Mouse (Mus musculus) cortical plate, adult 2 months (tissue): ENCODE measurements around the gene Bptf.

Experiments used
- CTCF ChIP-seq: fragments of 200-500 bp; IDR thresholded peaks from 2 replicates; pipeline ENCODE4 v1.5.1; 2011; ENCODE audit warnings: mild to moderate bottlenecking, control low read depth, low read length; ENCODE audit not compliant: insufficient read depth; ENCODE audit errors: extremely low read depth
- POLR2A ChIP-seq: fragments of 200-500 bp; IDR thresholded peaks from 2 replicates; pipeline ENCODE4 v1.6.1; 2011; ENCODE audit warnings: mild to moderate bottlenecking, low read length, control low read depth; ENCODE audit not compliant: insufficient read depth; ENCODE audit errors: extremely low read depth

- no peak for TF ChIP-seq POLR2A
- TF ChIP-seq CTCF, result no peak
Measured at GRCm38 (mm10) chr11:107029536-107029935, 102.4 kb downstream of the Bptf start.
